In genomic region chr15:99510621-99511020, GRCm38 (mm10) we compare ENCODE assay signal across 25 mouse cellular contexts. TPM values are rescaled to one million over a fixed set of nuclear protein-coding genes. Genes with fewer than 3 reads are reported as not detected.
DNase-seq lines count a peak whose midpoint lies in the region.
"Had no signal": no experiment of that assay in that cellular context is flagged by ENCODE, and none has a peak within 500 bp of the region (broad histone marks: within the 10 kb centered on the region; RNA-seq: fewer than 3 reads in every experiment).

No protein-coding gene starts in this region.

- 77% methylated on average over 3 of the region's 3 CpGs for WGBS in heart, embryonic 10.5 days

- no peaks in the 10 kb centered on the region for H3K36me3 ChIP-seq in heart, embryonic 10.5 days
- H3K36me3 ChIP-seq: forebrain, embryonic 12.5 days; G1E; hindbrain, embryonic 12.5 days; intestine, embryonic 15.5 days; limb, embryonic 10.5 days; limb, embryonic 15.5 days; liver, embryonic 13.5 days had no signal

- H3K9me3 ChIP-seq in heart, embryonic 10.5 days = no peaks in the 10 kb centered on the region
- H3K9me3 ChIP-seq: forebrain, embryonic 12.5 days; G1E; hindbrain, embryonic 12.5 days; intestine, embryonic 15.5 days; limb, embryonic 10.5 days; limb, embryonic 15.5 days; liver, embryonic 13.5 days had no signal

- 0 out of 2 replicates have a peak overlapping the region, but pooled peaks have one; percentile 11 for H3K27ac ChIP-seq in heart, embryonic 10.5 days
- H3K27ac ChIP-seq: forebrain, embryonic 12.5 days; hindbrain, embryonic 12.5 days; hindbrain, postnatal 0 days; intestine, embryonic 15.5 days; limb, embryonic 10.5 days; limb, embryonic 15.5 days; liver, embryonic 13.5 days; macrophage had no signal

- H3K27me3 ChIP-seq in heart, embryonic 10.5 days (ENCODE audit: insufficient read depth, poor library complexity, severe bottlenecking) = peaks cover 83% of the 10 kb centered on the region
- H3K27me3 ChIP-seq: forebrain, embryonic 12.5 days; intestine, embryonic 15.5 days; liver, embryonic 13.5 days had no signal

- no peak overlapping the region for H3K4me3 ChIP-seq in heart, embryonic 10.5 days
- H3K4me3 ChIP-seq: erythroblast, embryonic 14.5 days; forebrain, embryonic 12.5 days; hindbrain, embryonic 12.5 days; intestine, embryonic 15.5 days; limb, embryonic 10.5 days; limb, embryonic 15.5 days; liver, embryonic 13.5 days had no signal

- DNase-seq in heart, embryonic 10.5 days (ENCODE audit: low spot score) = no peak
- DNase-seq in heart, adult 11 months = no peak
- DNase-seq in ovary, postnatal 36 days (ENCODE audit: low spot score) = peak; percentile 13
- no peak for DNase-seq in ovary, adult 18-20 months (ENCODE audit: low spot score)
- peak; percentile 53 for DNase-seq in Muller cell, postnatal 12 days (ENCODE audit: inconsistent ontology term)
- DNase-seq in right cerebral cortex, postnatal 14 days = no peak
- DNase-seq in spleen, postnatal 36 days (ENCODE audit: low spot score in 2 of 2) = no peak
- DNase-seq: adrenal gland, postnatal 36 days; forebrain, postnatal 0 days; heart, postnatal 36 days; kidney, adult 2 months; kidney, postnatal 36 days; liver, embryonic 13.5 days; lung, adult 18-20 months; midbrain, embryonic 14.5 days; spleen, adult 18-20 months had no signal

- peaks cover 14% of the 10 kb centered on the region; the same call in 1 of the 2 replicates for H3K4me1 ChIP-seq in heart, embryonic 10.5 days
- H3K4me1 ChIP-seq: forebrain, embryonic 12.5 days; liver, embryonic 13.5 days had no signal

RNA-seq across cellular contexts. Expression of gene Faim2, which starts 17.3 kb away (rescaled TPM):
- polyA plus RNA-seq in heart, embryonic 10.5 days (2016; fragmentation: Nextera tagmentation; extraction: Ambion mirVana) = 0.59 and 0.68 TPM in 2 replicates
- polyA plus RNA-seq: erythroblast, embryonic 14.5 days; G1E; limb, embryonic 10.5 days; macrophage had no signal

RNA-seq across cellular contexts. Expression of gene Bcdin3d, which starts 36.1 kb away (rescaled TPM):
- polyA plus RNA-seq in heart, embryonic 10.5 days (2016; fragmentation: Nextera tagmentation; extraction: Ambion mirVana) = 11.8 and 13.7 TPM in 2 replicates

RNA-seq across cellular contexts. Expression of gene Nckap5l, which starts 53.1 kb away (rescaled TPM):
- 10.7 and 12.8 TPM in 2 replicates for polyA plus RNA-seq in heart, embryonic 10.5 days (2016; fragmentation: Nextera tagmentation; extraction: Ambion mirVana)

Comparison
In these comparisons a context has a peak if more than half of its experiments do, and no peak if none do; other contexts are left out.
1. DNase-seq: peak in ovary, postnatal 36 days (single experiment) and Muller cell, postnatal 12 days (single experiment); none in heart, embryonic 10.5 days (single experiment), heart, adult 11 months (single experiment), ovary, adult 18-20 months (single experiment), right cerebral cortex, postnatal 14 days (single experiment) and spleen, postnatal 36 days (0 of 2).